In the genomic region with DNA sequence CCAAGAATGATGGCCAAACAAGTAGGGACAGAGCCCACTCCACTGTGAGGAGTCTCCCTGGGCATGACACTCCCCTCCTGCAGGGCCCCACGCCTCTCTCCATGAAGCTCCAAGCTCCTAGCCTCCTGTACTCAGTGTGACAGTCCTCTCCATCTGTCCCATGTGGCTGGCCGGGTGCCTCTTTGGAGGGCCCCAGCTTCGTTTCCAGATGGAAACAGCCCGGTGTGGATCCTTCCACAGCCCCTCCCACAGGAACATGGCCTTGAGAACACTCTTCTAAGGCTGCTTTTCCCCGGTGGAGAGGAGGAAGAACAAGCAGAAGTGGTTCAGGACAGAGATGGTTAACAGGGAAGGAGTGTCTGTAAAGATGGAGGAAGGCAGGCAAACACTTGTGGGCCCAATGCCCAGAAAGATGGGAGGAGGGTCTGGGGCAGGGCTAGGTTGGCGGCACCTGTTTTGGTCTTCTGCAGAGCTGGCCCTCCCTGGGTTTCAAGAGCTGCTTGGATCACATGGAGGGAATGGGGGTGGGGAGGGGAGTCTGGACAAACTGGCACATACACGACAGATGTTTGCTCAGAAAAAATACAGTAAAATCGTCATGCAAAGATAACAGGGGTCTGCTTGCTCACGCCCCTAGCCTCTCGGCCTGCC, we compare ENCODE assay signal across 20 mouse cellular contexts. TPM values are rescaled to one million over a fixed set of nuclear protein-coding genes. Genes with fewer than 3 reads are reported as not detected.
A peak's percentile ranks its signal among the peaks of the same experiment; 100 is the strongest.
DNase-seq lines count a peak whose midpoint lies in the region; ATAC-seq and TF ChIP-seq lines count a peak whose summit lies in the region.
"Had no signal": no experiment of that assay in that cellular context is flagged by ENCODE, and none has a peak within 500 bp of the region (broad histone marks: within the 10 kb centered on the region; RNA-seq: fewer than 3 reads in every experiment).

No protein-coding gene starts in this region.

- no peak for DNase-seq in frontal cortex, postnatal 36 days (ENCODE audit: low spot score in 2 of 2)
- peak; percentile 64 for DNase-seq in midbrain, embryonic 11.5 days (ENCODE audit: low spot score, missing footprints)
- DNase-seq in lung, embryonic 14.5 days: peak; percentile 52
- DNase-seq in lung, postnatal 25 days (ENCODE audit: low spot score): peak; percentile 2
- no peak for DNase-seq in thymus, postnatal 14 days
- no peak for DNase-seq in liver
- DNase-seq: adrenal gland, adult 8-10 months; cerebellum, postnatal 25 days; embryo, embryonic 11 days; heart, adult 18-20 months; kidney, adult 2 months; kidney, postnatal 10 days; right cerebral cortex, postnatal 14 days; spleen, adult 18-20 months; thymus, adult 2 months had no signal

- no peaks in the 10 kb centered on the region for H3K9me3 ChIP-seq in midbrain, embryonic 11.5 days (ENCODE audit: control insufficient read depth, low read length)
- no peaks in the 10 kb centered on the region for H3K9me3 ChIP-seq in midbrain, embryonic 13.5 days
- no peaks in the 10 kb centered on the region for H3K9me3 ChIP-seq in lung, embryonic 14.5 days (ENCODE audit: low read depth, low read length)
- H3K9me3 ChIP-seq: heart, embryonic 15.5 days had no signal

- no peak overlapping the region for H3K27ac ChIP-seq in midbrain, embryonic 11.5 days (ENCODE audit: low read depth, low read length)
- H3K27ac ChIP-seq in midbrain, embryonic 13.5 days: no peak overlapping the region
- no peak overlapping the region for H3K27ac ChIP-seq in lung, embryonic 14.5 days (ENCODE audit: low read depth)
- H3K27ac ChIP-seq: heart, embryonic 15.5 days had no signal

- TF ChIP-seq CTCF in lung, embryonic 14.5 days (IDR thresholded peaks at IDR 0.05; ENCODE audit: low read depth): no peak

- no peak overlapping the region for H3K9ac ChIP-seq in midbrain, embryonic 11.5 days (ENCODE audit: low read length)
- no peak overlapping the region for H3K9ac ChIP-seq in midbrain, embryonic 13.5 days (replicated peaks)
- no peak overlapping the region for H3K9ac ChIP-seq in lung, embryonic 14.5 days
- H3K9ac ChIP-seq: heart, embryonic 15.5 days had no signal

- 0 out of 2 replicates have a peak, but pooled peaks have one; percentile 14 for ATAC-seq in frontal cortex, adult (ENCODE audit: low TSS enrichment)
- ATAC-seq in midbrain, embryonic 11.5 days (ENCODE audit: low FRiP score): no peak
- no peak for ATAC-seq in midbrain, embryonic 13.5 days
- 0 out of 2 replicates have a peak, but pooled peaks have one; percentile 60 for ATAC-seq in lung, embryonic 14.5 days (ENCODE audit: insufficient read depth)
- ATAC-seq: inflammation-experienced regulatory T-cells, adult 6 months had no signal

- peaks cover 6% of the 10 kb centered on the region for H3K4me1 ChIP-seq in midbrain, embryonic 11.5 days (ENCODE audit: control insufficient read depth, insufficient read depth, low read length)
- peaks cover 33% of the 10 kb centered on the region for H3K4me1 ChIP-seq in midbrain, embryonic 13.5 days (replicated peaks)
- 0 out of 2 replicates have a peak, but pooled peaks cover 5% of the 10 kb centered on the region for H3K4me1 ChIP-seq in lung, embryonic 14.5 days (ENCODE audit: insufficient read depth)

- no peak overlapping the region for H3K4me2 ChIP-seq in midbrain, embryonic 11.5 days
- no peak overlapping the region for H3K4me2 ChIP-seq in midbrain, embryonic 13.5 days (replicated peaks)
- H3K4me2 ChIP-seq in lung, embryonic 14.5 days: no peak overlapping the region
- H3K4me2 ChIP-seq: heart, embryonic 15.5 days had no signal

- peaks cover 23% of the 10 kb centered on the region for H3K27me3 ChIP-seq in midbrain, embryonic 11.5 days (ENCODE audit: control insufficient read depth, insufficient read depth, low read length)
- H3K27me3 ChIP-seq in midbrain, embryonic 13.5 days: peaks cover 38% of the 10 kb centered on the region
- peaks cover 33% of the 10 kb centered on the region for H3K27me3 ChIP-seq in lung, embryonic 14.5 days (ENCODE audit: insufficient read depth, low read length)

- no peak overlapping the region for H3K4me3 ChIP-seq in midbrain, embryonic 11.5 days (ENCODE audit: low read depth, low read length)
- H3K4me3 ChIP-seq in midbrain, embryonic 13.5 days (replicated peaks): no peak overlapping the region
- H3K4me3 ChIP-seq in lung, embryonic 14.5 days (ENCODE audit: low read depth, low read length): no peak overlapping the region
- H3K4me3 ChIP-seq: heart, embryonic 15.5 days had no signal

- 79% methylated on average over 10 of the region's 10 CpGs for WGBS in midbrain, embryonic 11.5 days
- WGBS in midbrain, embryonic 13.5 days: 72% methylated on average over 10 of the region's 10 CpGs
- 35% methylated on average over 10 of the region's 10 CpGs for WGBS in lung, embryonic 14.5 days

- no peaks in the 10 kb centered on the region for H3K36me3 ChIP-seq in midbrain, embryonic 11.5 days (ENCODE audit: control insufficient read depth, insufficient read depth, low read length)
- peaks cover 22% of the 10 kb centered on the region for H3K36me3 ChIP-seq in midbrain, embryonic 13.5 days
- no peaks in the 10 kb centered on the region for H3K36me3 ChIP-seq in lung, embryonic 14.5 days (ENCODE audit: insufficient read depth)
- H3K36me3 ChIP-seq: heart, embryonic 15.5 days had no signal

RNA-seq across cellular contexts. Expression of gene Elfn2, which starts 49.2 kb away (rescaled TPM):
- 0.18 TPM in 2 replicates for polyA plus RNA-seq in midbrain, embryonic 11.5 days (2014; fragmentation: Nextera tagmentation; extraction: Ambion mirVana)
- 3.0 and 3.3 TPM in 2 replicates for polyA plus RNA-seq in midbrain, embryonic 13.5 days (2015; fragmentation: Nextera tagmentation; extraction: Ambion mirVana)
- 0.03 and 0.08 TPM in 2 replicates for polyA plus RNA-seq in lung, embryonic 14.5 days (2014; fragmentation: Nextera tagmentation; extraction: Ambion mirVana)
- polyA plus RNA-seq: liver, adult 2 months had no signal

Comparison
In these comparisons a context has a peak if more than half of its experiments do, and no peak if none do; other contexts are left out.
1. ATAC-seq: peak in frontal cortex, adult (single experiment) and lung, embryonic 14.5 days (single experiment); none in midbrain, embryonic 11.5 days (single experiment) and midbrain, embryonic 13.5 days (single experiment).
2. DNase-seq: peak in midbrain, embryonic 11.5 days (single experiment), lung, embryonic 14.5 days (single experiment) and lung, postnatal 25 days (single experiment); none in frontal cortex, postnatal 36 days (0 of 2), thymus, postnatal 14 days (single experiment) and liver (single experiment).